Mouse (Mus musculus): ENCODE results near the gene Mrpl49.

GRCm38 (mm10) chr19:6020276-6020675, 37.3 kb downstream of the Mrpl49 start:
- TF ChIP-seq CTCF (IDR thresholded peaks at IDR 0.05; ENCODE audit: low read depth, low read length) (no peak), GATA2 (IDR thresholded peaks at IDR 0.05; ENCODE audit: borderline replicate concordance, low read depth, low read length) (no peak)
